Mouse (Mus musculus) heart, postnatal 0 days (tissue): ENCODE measurements around the gene Prickle4. TPM values are rescaled to one million over a fixed set of nuclear protein-coding genes. Genes with fewer than 3 reads are reported as not detected.

Experiments used
- ATAC-seq: fragments of 200-750 bp; cut with Nextera tagmentation; 2 replicates; pipeline ENCODE4 v1.8.0; 2017; ENCODE audit warnings: low read depth, moderate number of reproducible peaks, moderate library complexity; ENCODE audit not compliant: insufficient read depth
- DNase-seq: peaks from one replicate; pipeline ENCODE4 v3.0.0-alpha.2; 2016; ENCODE audit warnings: low spot score
- H3K27ac ChIP-seq: fragments of 300-500 bp; sonication (generic); 2 replicates; pipeline ENCODE4 v1.5.1; 2014; ENCODE audit warnings: low read depth, mild to moderate bottlenecking
- H3K27me3 ChIP-seq: fragments of 300-500 bp; sonication (generic); 2 replicates; pipeline ENCODE4 v1.6.1; 2014; ENCODE audit warnings: low read length, mixed read lengths; ENCODE audit not compliant: control insufficient read depth, insufficient read depth
- H3K36me3 ChIP-seq: fragments of 300-500 bp; sonication (generic); replicated peaks from 2 replicates; pipeline ENCODE4 v1.6.1; 2014; ENCODE audit warnings: low read length, mixed read lengths; ENCODE audit not compliant: control insufficient read depth, insufficient read depth
- H3K4me1 ChIP-seq: fragments of 300-500 bp; sonication (generic); 2 replicates; pipeline ENCODE4 v1.6.1; 2014; ENCODE audit warnings: antibody characterized with exemption; ENCODE audit not compliant: control insufficient read depth, insufficient read depth
- H3K4me2 ChIP-seq: fragments of 300-500 bp; sonication (generic); 2 replicates; pipeline ENCODE4 v1.6.1; 2014; ENCODE audit warnings: low read depth, mild to moderate bottlenecking, low read length, moderate library complexity
- H3K4me3 ChIP-seq: fragments of 300-500 bp; sonication (generic); 2 replicates; pipeline ENCODE4 v1.5.1; 2014; ENCODE audit warnings: low read depth, low read length
- H3K9ac ChIP-seq: fragments of 300-500 bp; sonication (generic); replicated peaks from 2 replicates; pipeline ENCODE4 v1.6.1; 2014; ENCODE audit warnings: low read depth, low read length, mixed read lengths
- H3K9me3 ChIP-seq: fragments of 300-500 bp; sonication (generic); replicated peaks from 2 replicates; pipeline ENCODE4 v1.6.1; 2016; ENCODE audit warnings: low read length; ENCODE audit not compliant: control insufficient read depth
- CTCF ChIP-seq: IDR thresholded peaks from 2 replicates; pipeline ENCODE4 v1.5.1; 2016; ENCODE audit warnings: antibody characterized with exemption, control low read depth, low read depth
- EP300 ChIP-seq: IDR thresholded peaks from 2 replicates; pipeline ENCODE4 v1.6.1; 2016; ENCODE audit warnings: antibody characterized with exemption, low read depth
- WGBS: fragments of 180-500 bp; shearing (Covaris S2); extraction: QIAGEN DNeasy Blood & Tissue Kit; methylation state at CpG from one replicate; pipeline ENCODE4 v1.1.7; 2014; 5-methylcytosine and 5-hydroxymethylcytosine counted together
- polyA plus RNA-seq: library from polyadenylated mRNA; unstranded; fragments of >200 nt; fragmentation: Nextera tagmentation; extraction: Ambion mirVana; gene quantifications from 2 replicates; pipeline ENCODE4 v1.2.1, GENCODE M21; 2015
- total RNA-seq: library from RNA; depleted of rRNA; stranded (reverse); fragments of >200 nt; gene quantifications from 2 replicates; pipeline ENCODE4 v1.2.3, GENCODE M21; 2014; ENCODE audit warnings: low replicate concordance

Prickle4 gene
- total and polyA plus RNA-seq, 2 experiments from 2014 or later: 0.93 TPM; not detected in 1

DNA sequence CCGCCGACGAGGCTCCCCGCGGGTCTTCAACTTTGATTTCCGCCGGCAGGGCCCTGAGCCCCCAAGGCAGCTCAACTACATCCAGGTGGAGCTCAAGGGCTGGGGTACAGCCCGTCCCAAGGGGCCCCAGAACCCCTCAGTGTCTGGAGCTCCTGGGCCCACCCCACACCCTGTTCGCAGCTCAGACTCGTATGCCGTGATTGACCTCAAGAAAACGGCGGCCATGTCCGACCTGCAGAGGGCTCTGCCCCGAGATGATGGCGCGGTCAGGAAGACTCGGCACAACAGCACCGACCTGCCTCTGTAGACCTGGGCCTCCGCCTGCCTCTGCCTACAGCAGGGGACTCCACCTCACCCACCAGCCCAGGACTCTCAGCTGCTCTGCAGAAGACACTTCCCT lies 9.0 kb upstream of the Prickle4 start:
- H3K36me3 ChIP-seq: peaks cover 20% of the 10 kb centered on the region; the same call in 1 of the 2 replicates
- H3K27me3 ChIP-seq: no peaks in the 10 kb centered on the region
- no peak overlapping the region for H3K4me3 ChIP-seq
- H3K9me3 ChIP-seq: no peaks in the 10 kb centered on the region
- no peak overlapping the region for H3K9ac ChIP-seq
- no peak overlapping the region for H3K4me2 ChIP-seq
- no peak overlapping the region for H3K27ac ChIP-seq
- no peak for TF ChIP-seq CTCF
- TF ChIP-seq EP300: no peak
- ATAC-seq (no peak), DNase-seq (no peak)
- WGBS: 31% methylated on average over 20 of the region's 20 CpGs
- H3K4me1 ChIP-seq: no peaks in the 10 kb centered on the region

DNA sequence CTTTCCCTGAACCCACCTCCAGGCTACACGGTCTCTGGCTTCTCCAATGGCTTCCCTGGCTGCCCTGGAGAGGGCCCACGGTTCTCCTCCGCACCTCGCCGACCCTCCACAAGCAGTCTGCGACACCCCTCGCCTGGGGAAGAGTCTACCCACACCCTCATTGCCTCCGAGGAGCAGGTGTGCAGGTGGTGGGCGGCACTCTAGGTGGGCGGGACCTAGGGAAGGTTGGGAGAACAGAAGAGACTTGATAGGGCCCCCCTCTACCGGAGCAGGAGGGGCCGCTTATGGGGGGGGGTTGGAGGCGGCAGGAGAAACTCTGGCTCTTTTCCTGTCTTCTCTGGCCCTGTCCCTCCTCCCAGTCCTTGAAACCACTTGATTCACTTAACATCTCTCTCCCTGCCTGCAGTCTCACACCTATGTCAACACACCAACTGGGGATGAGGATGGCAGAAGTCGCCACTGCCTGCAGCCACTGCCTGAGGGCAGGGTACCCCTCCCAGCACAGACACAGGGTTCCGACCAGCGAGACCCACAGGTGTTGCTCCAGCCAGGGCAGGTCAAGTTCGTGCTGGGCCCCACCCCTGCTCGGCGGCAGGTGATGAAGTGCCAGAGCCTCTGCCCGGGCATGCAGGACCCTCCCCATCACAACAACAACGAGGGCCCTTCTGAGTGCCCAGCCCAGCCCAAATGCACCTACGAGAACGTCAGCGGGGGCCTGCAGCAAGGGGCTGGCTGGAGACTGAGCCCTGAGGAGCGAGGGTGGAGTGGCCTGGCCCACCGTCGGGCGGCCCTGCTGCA lies 8.2 kb upstream of the Prickle4 start:
- H3K9ac ChIP-seq: no peak overlapping the region
- H3K4me3 ChIP-seq: no peak overlapping the region
- no peaks in the 10 kb centered on the region for H3K9me3 ChIP-seq
- WGBS: 51% methylated on average over 28 of the region's 28 CpGs
- H3K27ac ChIP-seq: no peak overlapping the region
- H3K4me1 ChIP-seq: no peaks in the 10 kb centered on the region
- H3K4me2 ChIP-seq: no peak overlapping the region
- ATAC-seq: no peak
- H3K36me3 ChIP-seq: peaks cover 23% of the 10 kb centered on the region; the same call in 1 of the 2 replicates
- H3K27me3 ChIP-seq: no peaks in the 10 kb centered on the region
- no peak for TF ChIP-seq CTCF
- no peak for TF ChIP-seq EP300
- DNase-seq: no peak

DNA sequence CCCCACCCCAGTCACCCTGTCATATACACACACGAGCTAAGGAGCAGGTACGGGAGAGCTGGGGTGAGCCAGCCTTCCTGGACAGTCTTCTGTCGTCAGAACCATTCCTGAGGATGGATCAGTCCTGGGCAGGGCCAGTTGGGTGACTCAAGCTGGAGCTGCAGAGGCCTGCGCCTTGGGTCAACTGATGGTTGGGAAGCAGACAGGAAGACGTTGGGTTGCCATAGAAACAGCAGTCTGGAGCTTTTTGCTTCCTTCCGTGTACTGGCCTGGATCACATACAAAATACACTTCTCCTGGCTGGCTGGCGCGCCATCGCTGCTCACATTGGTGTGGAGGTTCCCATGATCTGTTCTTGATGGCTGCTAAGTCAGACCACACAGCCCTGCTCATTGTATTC lies 7.3 kb upstream of the Prickle4 start:
- WGBS: 79% methylated on average over 9 of the region's 9 CpGs
- Histone ChIP-seq H3K36me3 (peaks cover 23% of the 10 kb centered on the region; the same call in 1 of the 2 replicates), H3K9ac (no peak overlapping the region), H3K4me1 (no peaks in the 10 kb centered on the region), H3K27ac (no peak overlapping the region), H3K9me3 (no peaks in the 10 kb centered on the region), H3K4me2 (no peak overlapping the region), H3K27me3 (no peaks in the 10 kb centered on the region), H3K4me3 (no peak overlapping the region)
- DNase-seq (no peak), ATAC-seq (no peak)
- TF ChIP-seq EP300 (no peak), CTCF (no peak)

DNA sequence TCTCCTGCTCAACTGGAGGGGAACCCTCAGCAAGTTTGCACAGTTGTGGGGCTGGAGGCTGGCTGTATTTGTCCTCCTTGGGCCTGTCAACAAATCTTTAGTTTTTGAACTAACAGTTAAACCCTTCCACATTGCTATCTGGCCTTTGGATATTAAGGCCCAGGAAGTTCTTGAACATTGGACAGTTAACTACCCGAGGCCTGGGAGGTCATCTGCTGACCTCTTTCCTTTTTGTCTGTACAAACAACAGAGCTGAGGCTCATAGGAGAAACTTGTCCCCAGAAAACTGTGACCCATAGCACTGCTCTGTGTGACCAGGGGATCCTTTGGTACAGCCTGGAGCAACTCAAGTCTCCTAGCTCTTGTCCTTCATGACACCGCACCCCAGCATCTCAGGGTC lies 4.5 kb upstream of the Prickle4 start:
- ATAC-seq (no peak), DNase-seq (no peak)
- Histone ChIP-seq H3K36me3 (peaks cover 23% of the 10 kb centered on the region; the same call in 1 of the 2 replicates), H3K27me3 (no peaks in the 10 kb centered on the region), H3K9ac (no peak overlapping the region), H3K4me3 (no peak overlapping the region), H3K4me1 (peaks cover 10% of the 10 kb centered on the region; the same call in 1 of the 2 replicates), H3K4me2 (no peak overlapping the region), H3K27ac (no peak overlapping the region), H3K9me3 (no peaks in the 10 kb centered on the region)
- no peak for TF ChIP-seq CTCF
- no peak for TF ChIP-seq EP300
- 72% methylated on average over 2 of the region's 2 CpGs for WGBS

DNA sequence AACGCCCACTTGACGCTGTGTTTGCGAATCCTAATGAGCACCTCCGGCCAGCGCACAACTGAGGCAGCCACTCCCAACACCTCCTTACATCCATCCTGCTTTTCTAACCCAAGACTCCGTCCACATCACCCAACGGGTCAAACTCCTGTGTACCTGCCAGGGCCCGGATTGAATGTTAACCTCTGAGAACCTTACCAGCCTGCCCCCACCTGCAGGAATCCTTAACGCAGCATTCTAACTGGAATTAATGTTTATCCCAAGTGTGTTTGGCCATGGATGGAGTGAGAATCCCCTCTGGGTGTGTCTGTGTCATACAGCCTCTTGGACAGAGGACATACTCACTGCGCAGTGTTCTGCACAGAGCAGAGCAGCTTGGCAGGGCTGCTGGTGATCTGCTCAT lies 3.6 kb upstream of the Prickle4 start:
- 90% methylated on average over 10 of the region's 10 CpGs for WGBS
- no peak for TF ChIP-seq CTCF
- TF ChIP-seq EP300: no peak

More for the DNA sequence above, 3.6 kb upstream of the Prickle4 start:
- no peak overlapping the region for H3K9ac ChIP-seq
- no peaks in the 10 kb centered on the region for H3K27me3 ChIP-seq
- no peak overlapping the region for H3K27ac ChIP-seq
- peaks cover 19% of the 10 kb centered on the region; the same call in 1 of the 2 replicates for H3K36me3 ChIP-seq
- H3K9me3 ChIP-seq: no peaks in the 10 kb centered on the region
- H3K4me3 ChIP-seq: no peak overlapping the region
- H3K4me1 ChIP-seq: peaks cover 11% of the 10 kb centered on the region; the same call in 1 of the 2 replicates
- ATAC-seq: no peak
- no peak for DNase-seq
- no peak overlapping the region for H3K4me2 ChIP-seq
